Comparison of ENCODE assay signal across 8 mouse cellular contexts in genomic region chr13:37760957-37761941, GRCm38 (mm10). TPM values are rescaled to one million over a fixed set of nuclear protein-coding genes. Genes with fewer than 3 reads are reported as not detected.
DNase-seq lines count a peak whose midpoint lies in the region; ATAC-seq and TF ChIP-seq lines count a peak whose summit lies in the region.

No protein-coding gene starts in this region.

- H3K9me3 ChIP-seq in liver, postnatal 0 days (ENCODE audit: low read length) = no peaks in the 10 kb centered on the region
- no peaks in the 10 kb centered on the region for H3K9me3 ChIP-seq in stomach, embryonic 15.5 days

- 39% methylated on average over 23 of the region's 23 CpGs for WGBS in liver, postnatal 0 days (ENCODE audit: insufficient replicate concordance)
- WGBS in stomach, embryonic 15.5 days = 52% methylated on average over 23 of the region's 23 CpGs

- H3K27me3 ChIP-seq in liver, postnatal 0 days (ENCODE audit: insufficient read depth, low read length) = no peaks in the 10 kb centered on the region
- no peaks in the 10 kb centered on the region for H3K27me3 ChIP-seq in stomach, embryonic 15.5 days (replicated peaks)

- H3K27ac ChIP-seq in liver, postnatal 0 days (ENCODE audit: low read depth) = peak overlapping the region; percentile 75
- H3K27ac ChIP-seq in stomach, embryonic 15.5 days = peak overlapping the region; percentile 27; the same call in 1 of the 2 replicates

- ATAC-seq in liver, postnatal 0 days = peak; percentile 86
- no peak; the same call in 1 of the 2 replicates for ATAC-seq in stomach, embryonic 15.5 days (ENCODE audit: insufficient read depth, low FRiP score, low read depth)

- H3K4me2 ChIP-seq in liver, postnatal 0 days (ENCODE audit: low read depth, low read length) = peak overlapping the region; percentile 39
- H3K4me2 ChIP-seq in stomach, embryonic 15.5 days = peak overlapping the region; percentile 22; the same call in 1 of the 2 replicates

- no peak overlapping the region for H3K4me3 ChIP-seq in liver, postnatal 0 days (ENCODE audit: low read depth, low read length)
- no peak overlapping the region for H3K4me3 ChIP-seq in stomach, embryonic 15.5 days (replicated peaks)

- peak; percentile 10 to 20 for DNase-seq in spleen, postnatal 10 days (ENCODE audit: low spot score in 2 of 2)
- DNase-seq in spleen, postnatal 36 days (ENCODE audit: low spot score in 2 of 2) = no peak
- DNase-seq in heart, adult 8-10 months (ENCODE audit: low spot score) = peak; percentile 45
- peak; percentile 63 for DNase-seq in kidney, adult 11 months
- peak; percentile 42 for DNase-seq in liver, postnatal 0 days
- DNase-seq in left cerebral cortex, adult 8-10 months (ENCODE audit: low spot score in 2 of 2) = no peak
- DNase-seq in thymus, adult 18-20 months = no peak

- H3K36me3 ChIP-seq in liver, postnatal 0 days (replicated peaks; ENCODE audit: insufficient read depth, low read length) = no peaks in the 10 kb centered on the region
- no peaks in the 10 kb centered on the region for H3K36me3 ChIP-seq in stomach, embryonic 15.5 days

- peaks cover 33% of the 10 kb centered on the region for H3K4me1 ChIP-seq in liver, postnatal 0 days (ENCODE audit: insufficient read depth)
- 0 out of 2 replicates have a peak, but pooled peaks cover 5% of the 10 kb centered on the region for H3K4me1 ChIP-seq in stomach, embryonic 15.5 days

- TF ChIP-seq EP300 in liver, postnatal 0 days (IDR thresholded peaks at IDR 0.05; ENCODE audit: low read depth) = peak; percentile 54; the same call in 1 of the 2 replicates

- 0 out of 2 replicates have a peak overlapping the region, but pooled peaks have one; percentile 3 for H3K9ac ChIP-seq in liver, postnatal 0 days (replicated peaks)
- no peak overlapping the region for H3K9ac ChIP-seq in stomach, embryonic 15.5 days

- no peak for TF ChIP-seq CTCF in liver, postnatal 0 days (IDR thresholded peaks at IDR 0.05; ENCODE audit: low read depth)

RNA-seq across cellular contexts. Expression of gene Rreb1, which starts 17.0 kb away (rescaled TPM):
- total RNA-seq in heart, adult 8-10 months (2022) = 10 to 100 TPM; 44.5 to 54.0 (median 52.6) TPM
- 3.8 and 4.4 TPM in 2 replicates for polyA plus RNA-seq in liver, postnatal 0 days (2015; fragmentation: Nextera tagmentation; extraction: Ambion mirVana)
- polyA plus RNA-seq in stomach, embryonic 15.5 days (2015; fragmentation: Nextera tagmentation; extraction: Ambion mirVana) = 12.8 and 16.0 TPM in 2 replicates
- total RNA-seq in left cerebral cortex, adult 8-10 months (2022) = 10 to 100 TPM; 30.6 to 49.4 (median 43.4) TPM

Comparison
In these comparisons a context has a peak if more than half of its experiments do, and no peak if none do; other contexts are left out.
1. DNase-seq: peak in spleen, postnatal 10 days (2 of 2), heart, adult 8-10 months (single experiment), kidney, adult 11 months (single experiment) and liver, postnatal 0 days (single experiment); none in spleen, postnatal 36 days (0 of 2), left cerebral cortex, adult 8-10 months (0 of 2) and thymus, adult 18-20 months (0 of 2).